Mouse (Mus musculus): ENCODE data around the gene Relb.

DNA sequence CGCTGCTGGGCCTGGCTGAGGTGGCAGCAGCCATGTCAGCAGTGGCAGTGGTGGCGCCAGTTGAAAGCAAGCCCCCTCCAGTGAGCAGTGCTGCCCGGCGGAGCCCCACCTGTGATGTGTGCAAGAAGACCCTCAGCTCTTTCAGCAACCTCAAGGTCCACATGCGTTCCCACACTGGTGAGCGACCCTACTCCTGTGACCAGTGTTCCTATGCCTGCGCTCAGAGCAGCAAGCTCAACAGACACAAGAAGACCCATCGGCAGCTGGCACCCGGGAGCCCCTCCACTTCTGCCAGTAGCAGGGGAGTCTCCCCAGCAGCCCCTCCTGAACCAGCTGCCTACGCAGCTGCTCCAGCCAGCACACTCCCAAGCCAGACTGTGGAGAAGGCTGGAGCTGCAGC is 49.5 kb downstream of the Relb start:
- TF ChIP-seq POLR2A (IDR thresholded peaks at IDR 0.05; ENCODE audit: insufficient read length, low read depth) (no peak), MYOG (IDR thresholded peaks at IDR 0.05; ENCODE audit: control insufficient read depth in 1 of 3, insufficient read depth in 1 of 3, insufficient read length in 2 of 3, low read depth in 2 of 3) (no peak), MYOD1 (IDR thresholded peaks at IDR 0.05; ENCODE audit: control insufficient read depth in 1 of 3, insufficient read length in 2 of 3, low read depth in 2 of 3) (no peak)

All from myocyte (in vitro differentiated cells).